Mouse (Mus musculus) layer of hippocampus, postnatal 36 days (tissue): ENCODE results near the gene Btg1-ps2. TPM values are rescaled to one million over a fixed set of nuclear protein-coding genes. Genes with fewer than 3 reads are reported as not detected.
"Not testable (repeated sequence)": the region's sequence is repeated elsewhere in the genome, so short reads cannot be mapped to it uniquely, and the experiment has no call there.

Experiments used
- DNase-seq, 2 experiments: peaks; one replicate each; pipeline ENCODE4 v3.0.0; 2022
- total RNA-seq, 2 experiments: library from RNA; stranded (reverse); gene quantifications; 2 replicates each; pipeline ENCODE4 v1.2.3; 2021

Gene Btg1-ps2
- not detected for total RNA-seq

GRCm38 (mm10) chrX:38043014-38043413, at the start of gene Btg1-ps2:
Btg1-ps2 (minus strand) TSS chrX:38043114.
- not testable (repeated sequence) for DNase-seq

GRCm38 (mm10) chrX:38085041-38085440, 42.1 kb upstream of the Btg1-ps2 start, which contains the start of gene Rhox11:
Rhox11 (minus strand) TSS chrX:38085141.
- DNase-seq, result no peak

- peak; percentile 3 to 16 for DNase-seq
Measured at GRCm38 (mm10) chrX:38084226-38084625, 41.3 kb upstream of the Btg1-ps2 start.

GRCm38 (mm10) chrX:38066175-38066574, 23.3 kb upstream of the Btg1-ps2 start, which contains the start of gene Rhox10:
Rhox10 (plus strand) TSS chrX:38066475.
- no peak for DNase-seq

- no peak for DNase-seq
Measured at GRCm38 (mm10) chrX:38061544-38061943, 18.6 kb upstream of the Btg1-ps2 start.

GRCm38 (mm10) chrX:38039666-38040065, 3.2 kb downstream of the Btg1-ps2 start:
- DNase-seq, result no peak

GRCm38 (mm10) chrX:38033841-38034240, 9.1 kb downstream of the Btg1-ps2 start:
- no peak for DNase-seq

GRCm38 (mm10) chrX:38018597-38018996, 24.3 kb downstream of the Btg1-ps2 start, which contains the start of gene Btg1-ps1:
Btg1-ps1 (minus strand) TSS chrX:38018815.
- not testable (repeated sequence) for DNase-seq

GRCm38 (mm10) chrX:38008756-38009155, 34.2 kb downstream of the Btg1-ps2 start:
- DNase-seq, result no peak

Other genes with a start within 250 kb of the Btg1-ps2 start
- not detected for gene Rhox5, start 238.3 kb downstream of the Btg1-ps2 start, total RNA-seq
- gene Rhox6, start 216.2 kb downstream of the Btg1-ps2 start, total RNA-seq, result not detected
- gene Rhox7a, start 211.4 kb downstream of the Btg1-ps2 start, total RNA-seq, result not detected
- gene Rhox8, start 164.2 kb downstream of the Btg1-ps2 start, total RNA-seq, result not detected
- gene Rhox7b, start 145.9 kb downstream of the Btg1-ps2 start, total RNA-seq, result not detected
- gene Rhox9, start 141.3 kb downstream of the Btg1-ps2 start, total RNA-seq, result not detected
- not detected for gene Btg1-ps1, start 24.3 kb downstream of the Btg1-ps2 start, total RNA-seq
- not detected for gene Rhox10, start 23.4 kb upstream of the Btg1-ps2 start, total RNA-seq
- not detected for gene Rhox11, start 42.0 kb upstream of the Btg1-ps2 start, total RNA-seq
- gene Rhox12, start 67.8 kb upstream of the Btg1-ps2 start, total RNA-seq, result not detected
- not detected for gene Rhox13, start 78.1 kb upstream of the Btg1-ps2 start, total RNA-seq
- 10 to 100 TPM; 24.0 to 25.8 TPM for gene Zbtb33, start 146.7 kb upstream of the Btg1-ps2 start, total RNA-seq
- gene Tmem255a, start 209.3 kb upstream of the Btg1-ps2 start, total RNA-seq, result 10 to 100 TPM; 20.0 to 24.1 TPM